Mouse (Mus musculus): ENCODE data around the gene Lrwd1. TPM values are rescaled to one million over a fixed set of nuclear protein-coding genes. Genes with fewer than 3 reads are reported as not detected.
"Not testable (repeated sequence)": the region's sequence is repeated elsewhere in the genome, so short reads cannot be mapped to it uniquely, and the experiment has no call there.

The Lrwd1 gene
- polyA plus RNA-seq, 1 experiment from 2014 or later = 37.7 TPM

GRCm38 (mm10) chr5:136144606-136145430 is 8.9 kb upstream of the Lrwd1 start:
- Histone ChIP-seq H3K27me3 (replicated peaks) (no peaks in the 10 kb centered on the region), H3K27ac (no peak overlapping the region), H3K4me3 (no peak overlapping the region), H3K36me3 (peaks cover 28% of the 10 kb centered on the region), H3K9me3 (no peaks in the 10 kb centered on the region), H3K9ac (no peak overlapping the region), H3K4me1 (no peaks in the 10 kb centered on the region), H3K4me2 (replicated peaks) (no peak overlapping the region)
- no peak for ATAC-seq (ENCODE audit: low FRiP score, low read depth)
- 60% methylated on average over 12 of the region's 12 CpGs for WGBS

DNA sequence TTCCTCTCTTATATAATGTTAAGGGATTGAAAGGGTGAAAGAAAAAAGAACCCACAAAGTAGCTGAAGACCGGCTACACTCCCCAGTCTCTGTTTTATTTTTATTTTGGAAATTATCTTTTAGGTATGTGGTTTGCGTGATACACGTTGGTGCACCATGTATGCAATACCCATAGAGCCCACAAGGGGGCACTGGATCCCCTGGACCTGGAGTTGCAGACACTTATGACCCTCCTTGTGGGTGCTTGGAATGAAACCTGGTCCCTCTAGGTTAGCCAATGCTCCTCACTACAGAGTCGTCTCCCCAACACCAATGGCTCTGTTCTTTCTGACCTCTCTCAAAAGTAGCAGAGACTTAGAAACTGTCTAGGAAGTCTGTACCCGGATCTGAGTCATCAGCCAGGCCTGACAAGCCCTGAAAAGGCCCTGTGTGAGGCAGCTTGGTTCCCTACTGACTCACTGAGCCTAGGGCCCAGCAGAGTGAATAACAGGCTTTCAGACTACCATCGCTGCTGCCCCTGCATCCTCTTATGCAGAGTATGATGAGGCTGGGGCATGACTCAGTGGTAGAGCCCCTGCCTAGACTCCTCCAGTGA is 7.4 kb upstream of the Lrwd1 start:
- WGBS = 89% methylated on average over 6 of the region's 6 CpGs
- ATAC-seq (ENCODE audit: low FRiP score, low read depth) = no peak
- H3K4me3 ChIP-seq = no peak overlapping the region
- no peaks in the 10 kb centered on the region for H3K27me3 ChIP-seq (replicated peaks)
- no peak overlapping the region for H3K27ac ChIP-seq
- no peaks in the 10 kb centered on the region for H3K9me3 ChIP-seq
- H3K9ac ChIP-seq = no peak overlapping the region
- H3K36me3 ChIP-seq = peaks cover 36% of the 10 kb centered on the region
- no peak overlapping the region for H3K4me2 ChIP-seq (replicated peaks)
- no peaks in the 10 kb centered on the region for H3K4me1 ChIP-seq

DNA sequence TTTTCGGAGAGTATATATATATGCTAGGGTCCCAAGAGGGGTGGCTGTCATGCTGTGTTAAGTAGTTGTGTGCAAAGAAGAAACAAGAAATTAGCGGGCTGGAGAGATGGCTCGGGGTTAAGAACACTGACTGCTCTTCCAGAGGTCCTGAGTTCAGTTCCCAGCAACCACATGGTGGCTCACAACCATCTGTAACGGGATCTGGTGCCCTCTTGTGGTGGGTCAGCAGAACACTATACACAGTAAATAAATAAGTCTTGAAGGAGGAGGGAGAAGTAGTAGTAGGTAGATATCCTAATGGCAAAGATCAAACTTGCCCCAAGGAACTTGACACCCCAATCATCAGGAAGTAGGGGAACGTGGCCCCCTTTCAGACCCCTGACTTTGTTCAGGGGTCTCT is 6.9 kb upstream of the Lrwd1 start:
- Histone ChIP-seq H3K4me1 (no peaks in the 10 kb centered on the region), H3K27ac (no peak overlapping the region), H3K9ac (no peak overlapping the region), H3K27me3 (replicated peaks) (no peaks in the 10 kb centered on the region), H3K4me2 (replicated peaks) (no peak overlapping the region), H3K9me3 (no peaks in the 10 kb centered on the region), H3K36me3 (peaks cover 36% of the 10 kb centered on the region), H3K4me3 (no peak overlapping the region)
- ATAC-seq (ENCODE audit: low FRiP score, low read depth) = no peak
- 81% methylated on average over 5 of the region's 5 CpGs for WGBS

GRCm38 (mm10) chr5:136140057-136140482 is 4.2 kb upstream of the Lrwd1 start:
- no peaks in the 10 kb centered on the region for H3K27me3 ChIP-seq (replicated peaks)
- H3K36me3 ChIP-seq = peaks cover 36% of the 10 kb centered on the region
- no peaks in the 10 kb centered on the region for H3K9me3 ChIP-seq
- peaks cover 13% of the 10 kb centered on the region for H3K4me1 ChIP-seq
- no peak overlapping the region for H3K9ac ChIP-seq
- no peak overlapping the region for H3K27ac ChIP-seq
- H3K4me2 ChIP-seq (replicated peaks) = no peak overlapping the region
- WGBS = 92% methylated on average over 10 of the region's 10 CpGs
- H3K4me3 ChIP-seq = no peak overlapping the region
- no peak for ATAC-seq (ENCODE audit: low FRiP score, low read depth)

GRCm38 (mm10) chr5:136139393-136139792 is 3.5 kb upstream of the Lrwd1 start:
- H3K9me3 ChIP-seq = no peaks in the 10 kb centered on the region
- WGBS = 96% methylated on average over 13 of the region's 13 CpGs
- no peak overlapping the region for H3K9ac ChIP-seq
- H3K4me1 ChIP-seq = peaks cover 20% of the 10 kb centered on the region
- H3K27ac ChIP-seq = no peak overlapping the region
- H3K36me3 ChIP-seq = peaks cover 36% of the 10 kb centered on the region
- no peak overlapping the region for H3K4me3 ChIP-seq
- no peak overlapping the region for H3K4me2 ChIP-seq (replicated peaks)
- ATAC-seq (ENCODE audit: low FRiP score, low read depth) = no peak
- no peaks in the 10 kb centered on the region for H3K27me3 ChIP-seq (replicated peaks)

DNA sequence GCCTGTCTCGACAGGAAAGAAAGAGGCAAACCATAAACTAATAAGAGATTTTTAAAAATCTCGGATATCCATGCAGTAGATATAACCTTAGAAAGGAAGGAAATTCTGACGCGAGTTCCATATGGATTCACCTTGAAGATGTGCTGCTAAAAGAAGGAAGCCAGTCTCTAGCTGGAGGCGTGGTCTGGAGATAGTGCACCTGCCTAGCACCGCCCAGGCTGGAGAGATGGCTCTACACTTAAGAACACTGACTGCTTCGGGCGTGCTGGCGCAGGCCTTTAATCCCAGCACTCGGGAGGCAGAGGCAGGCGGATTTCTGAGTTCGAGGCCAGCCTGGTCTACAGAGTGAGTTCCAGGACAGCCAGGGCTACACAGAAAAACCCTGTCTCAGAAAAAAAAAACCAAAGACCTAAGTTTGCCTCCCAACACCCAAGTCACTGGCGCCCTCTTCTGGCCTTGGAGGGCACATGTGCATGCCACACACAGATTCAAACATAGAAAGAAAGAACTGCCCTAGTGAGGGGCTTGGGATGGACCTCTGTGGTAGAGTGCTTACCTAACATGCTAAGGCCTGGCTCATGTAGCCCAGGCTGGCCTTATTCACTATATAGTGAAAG is 1.9 kb upstream of the Lrwd1 start:
- H3K36me3 ChIP-seq = peaks cover 42% of the 10 kb centered on the region
- no peak overlapping the region for H3K4me2 ChIP-seq (replicated peaks)
- no peaks in the 10 kb centered on the region for H3K27me3 ChIP-seq (replicated peaks)
- peaks cover 20% of the 10 kb centered on the region for H3K4me1 ChIP-seq
- no peak overlapping the region for H3K9ac ChIP-seq
- ATAC-seq (ENCODE audit: low FRiP score, low read depth) = no peak
- 78% methylated on average over 13 of the region's 13 CpGs for WGBS
- no peak overlapping the region for H3K4me3 ChIP-seq
- no peaks in the 10 kb centered on the region for H3K9me3 ChIP-seq
- H3K27ac ChIP-seq = no peak overlapping the region

GRCm38 (mm10) chr5:136136292-136136990 is 567 bp upstream of the Lrwd1 start:
- Histone ChIP-seq H3K9me3 (no peaks in the 10 kb centered on the region), H3K4me2 (replicated peaks) (peak overlapping the region; percentile 88), H3K4me3 (peak overlapping the region; percentile 59), H3K4me1 (peaks cover 20% of the 10 kb centered on the region), H3K36me3 (peaks cover 43% of the 10 kb centered on the region), H3K9ac (peak overlapping the region; percentile 74), H3K27me3 (replicated peaks) (no peaks in the 10 kb centered on the region), H3K27ac (no peak overlapping the region)
- ATAC-seq (ENCODE audit: low FRiP score, low read depth) = no peak
- WGBS = 11% methylated on average over 20 of the region's 20 CpGs

- Histone ChIP-seq H3K4me3 (no peak overlapping the region), H3K4me1 (peaks cover 12% of the 10 kb centered on the region), H3K9ac (no peak overlapping the region), H3K27me3 (replicated peaks) (no peaks in the 10 kb centered on the region), H3K36me3 (peaks cover 58% of the 10 kb centered on the region), H3K9me3 (no peaks in the 10 kb centered on the region), H3K4me2 (replicated peaks) (no peak overlapping the region), H3K27ac (no peak overlapping the region)
- 89% methylated on average over 10 of the region's 10 CpGs for WGBS
- ATAC-seq (ENCODE audit: low FRiP score, low read depth) = no peak
Observed at GRCm38 (mm10) chr5:136122165-136122564, 13.7 kb downstream of the Lrwd1 start.

DNA sequence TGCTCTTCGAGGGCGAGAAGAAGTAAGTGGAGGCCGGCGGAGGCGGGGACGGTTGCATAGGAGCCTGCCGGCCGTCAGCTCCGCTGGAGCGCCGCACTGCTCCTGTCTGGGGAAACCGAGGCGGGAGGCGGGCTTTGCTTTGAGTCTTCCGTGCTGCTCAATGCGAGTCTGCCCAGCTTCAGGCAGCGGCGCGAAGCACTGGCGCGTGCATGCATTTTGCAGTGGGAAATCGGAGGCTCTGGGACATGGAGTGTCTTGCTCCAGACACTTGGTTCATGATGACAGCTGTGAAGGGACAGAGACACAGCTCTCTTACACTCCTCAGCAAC is 19.1 kb downstream of the Lrwd1 start:
- peaks cover 21% of the 10 kb centered on the region for H3K4me1 ChIP-seq
- WGBS = under 1% methylated on average over 22 of the region's 22 CpGs
- peaks cover 16% of the 10 kb centered on the region for H3K36me3 ChIP-seq
- H3K27ac ChIP-seq = no peak overlapping the region
- no peaks in the 10 kb centered on the region for H3K9me3 ChIP-seq
- H3K4me3 ChIP-seq = peak overlapping the region; percentile 90
- H3K9ac ChIP-seq = peak overlapping the region; percentile 80
- no peaks in the 10 kb centered on the region for H3K27me3 ChIP-seq (replicated peaks)
- peak; percentile 53 for ATAC-seq (ENCODE audit: low FRiP score, low read depth)
- H3K4me2 ChIP-seq (replicated peaks) = peak overlapping the region; percentile 91

DNA sequence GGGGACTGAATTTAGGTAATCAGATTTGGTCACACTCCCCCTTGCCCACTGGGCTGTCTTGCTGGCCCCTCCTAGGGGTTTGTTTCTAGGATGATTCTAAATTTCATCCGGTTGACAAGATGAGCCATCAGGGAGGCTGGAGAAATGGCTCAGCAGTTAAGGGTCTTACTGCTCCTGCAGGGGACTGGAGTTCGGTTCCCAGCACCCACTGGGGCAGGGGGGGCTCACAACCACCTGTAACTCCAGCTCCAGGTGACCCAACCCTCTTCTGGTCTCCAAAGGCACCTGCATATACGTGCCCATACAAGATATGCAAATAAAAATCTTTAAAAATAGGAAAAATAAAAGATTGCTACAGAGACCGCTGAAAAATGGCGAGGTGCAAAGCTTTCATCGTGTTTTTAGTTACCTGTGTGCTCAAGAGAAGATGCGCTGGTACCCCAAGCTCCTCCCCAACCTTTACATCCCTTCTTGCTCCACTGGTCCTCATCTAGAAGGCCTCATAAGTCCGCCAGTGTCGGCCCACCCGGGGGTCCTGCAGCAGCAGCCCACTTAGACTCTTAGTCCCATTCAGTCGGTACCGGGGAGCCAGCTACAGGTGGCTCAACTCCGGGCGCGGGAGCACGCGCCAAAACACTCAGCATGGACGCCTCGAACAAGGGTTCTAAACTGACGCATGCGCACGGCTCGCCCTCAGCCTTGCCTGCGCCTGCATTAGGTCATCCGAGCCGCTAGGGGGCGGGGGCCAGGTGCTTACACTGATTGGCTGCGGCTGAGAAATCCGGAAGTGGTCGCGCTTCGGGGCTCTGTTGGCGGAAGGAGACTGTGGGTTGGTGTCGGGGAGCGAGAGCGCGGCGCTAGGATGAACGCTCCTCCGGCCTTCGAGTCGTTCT is 19.7 kb downstream of the Lrwd1 start, which contains the start of gene Polr2j:
Gene Polr2j, plus strand, starts transcription at position 741 of the 893 bp plus-strand sequence.
- Histone ChIP-seq H3K27me3 (replicated peaks) (no peaks in the 10 kb centered on the region), H3K4me3 (peak within 1 kb of the TSS; percentile 90), H3K36me3 (peaks cover 16% of the 10 kb centered on the region), H3K27ac (no peak within 1 kb of the TSS), H3K9ac (peak within 1 kb of the TSS; percentile 80), H3K4me2 (replicated peaks) (peak within 1 kb of the TSS; percentile 91), H3K4me1 (peaks cover 21% of the 10 kb centered on the region), H3K9me3 (no peaks in the 10 kb centered on the region)
- ATAC-seq (ENCODE audit: low FRiP score, low read depth) = peak; percentile 93
- 3% methylated on average over 42 of the region's 42 CpGs for WGBS

GRCm38 (mm10) chr5:136113546-136113945 is 22.3 kb downstream of the Lrwd1 start:
- ATAC-seq (ENCODE audit: low FRiP score, low read depth); H3K36me3 ChIP-seq; H3K9me3 ChIP-seq; H3K27ac ChIP-seq; H3K4me3 ChIP-seq; H3K4me2 ChIP-seq (replicated peaks); H3K9ac ChIP-seq; H3K27me3 ChIP-seq (replicated peaks): not testable (repeated sequence)
- peaks cover 18% of the 10 kb centered on the region for H3K4me1 ChIP-seq
- 40% methylated on average over 4 of the region's 4 CpGs for WGBS
